Mouse (Mus musculus): Measurements from ENCODE around the gene Bcar1.

DNA sequence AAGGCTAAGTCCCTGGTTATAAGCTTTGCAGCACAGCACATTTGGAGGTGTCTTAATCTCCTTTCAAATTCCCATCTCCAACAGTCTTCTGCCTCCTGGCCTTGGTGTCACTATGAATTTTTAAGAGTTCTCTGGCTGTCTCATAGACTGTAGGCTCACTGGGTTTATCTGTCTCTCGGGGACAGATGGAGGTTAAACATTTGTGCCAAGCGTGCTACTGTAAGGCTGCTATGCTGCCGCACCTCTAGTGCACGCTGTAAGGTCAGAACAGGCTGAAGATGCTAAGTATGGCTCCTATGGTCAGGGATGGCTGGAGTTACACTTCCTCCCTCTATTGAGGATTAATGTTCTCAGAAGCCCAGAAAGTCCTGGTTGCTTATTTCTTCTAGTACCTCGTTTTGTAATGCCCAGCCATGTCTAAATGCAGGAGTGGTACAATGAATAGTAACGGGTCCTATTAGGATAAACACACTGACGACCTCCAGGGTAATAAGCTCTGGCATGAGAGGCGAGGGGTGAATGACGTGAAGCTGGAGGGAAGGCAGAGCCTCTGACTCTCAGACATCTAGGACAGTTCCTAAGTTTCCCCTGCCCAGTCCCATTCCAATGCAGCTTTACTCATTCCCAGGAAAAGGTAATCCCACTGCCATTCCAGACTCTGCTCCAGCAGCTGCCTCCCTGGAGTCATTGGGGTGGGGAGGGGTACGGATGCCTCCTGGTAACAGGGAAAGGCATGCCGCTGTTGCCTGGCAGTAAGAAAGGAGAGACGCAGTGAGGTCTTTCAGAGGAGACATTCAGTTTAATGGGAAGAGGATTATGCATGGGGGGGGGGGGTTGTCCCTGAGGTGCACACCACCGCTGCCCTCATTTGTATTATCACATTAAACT, 43.3 kb upstream of the Bcar1 start:
- TF ChIP-seq CTCF (IDR thresholded peaks at IDR 0.05; ENCODE audit: low read depth) (no peak), EP300 (IDR thresholded peaks at IDR 0.05; ENCODE audit: low read depth) (no peak)
